Mouse (Mus musculus): ENCODE data around the gene Nectin1. TPM values are rescaled to one million over a fixed set of nuclear protein-coding genes. Genes with fewer than 3 reads are reported as not detected.

The Nectin1 gene
- polyA plus RNA-seq, 1 experiment from 2014 or later, result 13.2 TPM

GRCm38 (mm10) chr9:43780883-43781282 lies 37.1 kb downstream of the Nectin1 start:
- Histone ChIP-seq H3K4me1 (ENCODE audit: control insufficient read depth, insufficient read depth, low read length) (peaks cover 13% of the 10 kb centered on the region; the same call in 1 of the 2 replicates), H3K27ac (ENCODE audit: low read length) (no peak overlapping the region), H3K4me3 (ENCODE audit: low read depth, low read length) (no peak overlapping the region), H3K9ac (ENCODE audit: low read depth, low read length) (no peak overlapping the region; the same call in 1 of the 2 replicates), H3K36me3 (ENCODE audit: control insufficient read depth, insufficient read depth, low read length) (no peaks in the 10 kb centered on the region), H3K27me3 (ENCODE audit: control insufficient read depth, insufficient read depth, low read depth, low read length) (no peaks in the 10 kb centered on the region), H3K4me2 (ENCODE audit: low read length) (no peak overlapping the region), H3K9me3 (replicated peaks; ENCODE audit: control insufficient read depth, low read length, poor library complexity, severe bottlenecking) (no peaks in the 10 kb centered on the region)
- ATAC-seq, result no peak
- 34% methylated on average over 8 of the region's 8 CpGs for WGBS

- H3K4me3 ChIP-seq (ENCODE audit: low read depth, low read length), result no peak overlapping the region
- WGBS, result 79% methylated on average over 5 of the region's 5 CpGs
- H3K9me3 ChIP-seq (replicated peaks; ENCODE audit: control insufficient read depth, low read length, poor library complexity, severe bottlenecking), result no peaks in the 10 kb centered on the region
- peaks cover 13% of the 10 kb centered on the region for H3K4me1 ChIP-seq (ENCODE audit: control insufficient read depth, insufficient read depth, low read length)
- no peaks in the 10 kb centered on the region for H3K27me3 ChIP-seq (ENCODE audit: control insufficient read depth, insufficient read depth, low read depth, low read length)
- no peak overlapping the region for H3K9ac ChIP-seq (ENCODE audit: low read depth, low read length)
- no peak overlapping the region for H3K27ac ChIP-seq (ENCODE audit: low read length)
- ATAC-seq, result no peak
- H3K36me3 ChIP-seq (ENCODE audit: control insufficient read depth, insufficient read depth, low read length), result no peaks in the 10 kb centered on the region
- H3K4me2 ChIP-seq (ENCODE audit: low read length), result no peak overlapping the region
These were observed 38.6 kb downstream of the Nectin1 start for GRCm38 (mm10) chr9:43782401-43782800.

GRCm38 (mm10) chr9:43783959-43784358 lies 40.2 kb downstream of the Nectin1 start:
- Histone ChIP-seq H3K9me3 (replicated peaks; ENCODE audit: control insufficient read depth, low read length, poor library complexity, severe bottlenecking) (no peaks in the 10 kb centered on the region), H3K4me3 (ENCODE audit: low read depth, low read length) (no peak overlapping the region), H3K27ac (ENCODE audit: low read length) (no peak overlapping the region), H3K4me2 (ENCODE audit: low read length) (no peak overlapping the region), H3K27me3 (ENCODE audit: control insufficient read depth, insufficient read depth, low read depth, low read length) (no peaks in the 10 kb centered on the region), H3K4me1 (ENCODE audit: control insufficient read depth, insufficient read depth, low read length) (peaks cover 15% of the 10 kb centered on the region), H3K36me3 (ENCODE audit: control insufficient read depth, insufficient read depth, low read length) (no peaks in the 10 kb centered on the region), H3K9ac (ENCODE audit: low read depth, low read length) (no peak overlapping the region)
- ATAC-seq, result no peak
- WGBS, result 69% methylated on average over 3 of the region's 3 CpGs

- no peaks in the 10 kb centered on the region for H3K9me3 ChIP-seq (replicated peaks; ENCODE audit: control insufficient read depth, low read length, poor library complexity, severe bottlenecking)
- no peak overlapping the region for H3K27ac ChIP-seq (ENCODE audit: low read length)
- H3K27me3 ChIP-seq (ENCODE audit: control insufficient read depth, insufficient read depth, low read depth, low read length), result no peaks in the 10 kb centered on the region
- H3K36me3 ChIP-seq (ENCODE audit: control insufficient read depth, insufficient read depth, low read length), result no peaks in the 10 kb centered on the region
- no peak overlapping the region for H3K9ac ChIP-seq (ENCODE audit: low read depth, low read length)
- H3K4me3 ChIP-seq (ENCODE audit: low read depth, low read length), result no peak overlapping the region
- peaks cover 15% of the 10 kb centered on the region for H3K4me1 ChIP-seq (ENCODE audit: control insufficient read depth, insufficient read depth, low read length)
- no peak for ATAC-seq
- 66% methylated on average over 13 of the region's 13 CpGs for WGBS
- H3K4me2 ChIP-seq (ENCODE audit: low read length), result no peak overlapping the region
These were observed 41.1 kb downstream of the Nectin1 start for GRCm38 (mm10) chr9:43784841-43785240.

- H3K9ac ChIP-seq (ENCODE audit: low read depth, low read length), result no peak overlapping the region
- H3K27ac ChIP-seq (ENCODE audit: low read length), result no peak overlapping the region
- H3K4me2 ChIP-seq (ENCODE audit: low read length), result no peak overlapping the region
- H3K36me3 ChIP-seq (ENCODE audit: control insufficient read depth, insufficient read depth, low read length), result 0 out of 2 replicates have a peak, but pooled peaks cover 3% of the 10 kb centered on the region
- no peaks in the 10 kb centered on the region for H3K27me3 ChIP-seq (ENCODE audit: control insufficient read depth, insufficient read depth, low read depth, low read length)
- no peaks in the 10 kb centered on the region for H3K9me3 ChIP-seq (replicated peaks; ENCODE audit: control insufficient read depth, low read length, poor library complexity, severe bottlenecking)
- H3K4me1 ChIP-seq (ENCODE audit: control insufficient read depth, insufficient read depth, low read length), result peaks cover 12% of the 10 kb centered on the region
- ATAC-seq, result no peak
- H3K4me3 ChIP-seq (ENCODE audit: low read depth, low read length), result no peak overlapping the region
- WGBS, result 69% methylated on average over 4 of the region's 4 CpGs
These were observed 43.8 kb downstream of the Nectin1 start for GRCm38 (mm10) chr9:43787591-43787990.

GRCm38 (mm10) chr9:43792681-43793080 lies 48.9 kb downstream of the Nectin1 start:
- H3K9ac ChIP-seq (ENCODE audit: low read depth, low read length), result no peak overlapping the region
- 75% methylated on average over 9 of the region's 9 CpGs for WGBS
- no peak for ATAC-seq
- H3K36me3 ChIP-seq (ENCODE audit: control insufficient read depth, insufficient read depth, low read length), result peaks cover 20% of the 10 kb centered on the region; the same call in 1 of the 2 replicates
- no peak overlapping the region for H3K4me2 ChIP-seq (ENCODE audit: low read length)
- H3K4me1 ChIP-seq (ENCODE audit: control insufficient read depth, insufficient read depth, low read length), result 0 out of 2 replicates have a peak, but pooled peaks cover 3% of the 10 kb centered on the region
- no peaks in the 10 kb centered on the region for H3K9me3 ChIP-seq (replicated peaks; ENCODE audit: control insufficient read depth, low read length, poor library complexity, severe bottlenecking)
- no peaks in the 10 kb centered on the region for H3K27me3 ChIP-seq (ENCODE audit: control insufficient read depth, insufficient read depth, low read depth, low read length)
- H3K4me3 ChIP-seq (ENCODE audit: low read depth, low read length), result no peak overlapping the region
- no peak overlapping the region for H3K27ac ChIP-seq (ENCODE audit: low read length)

GRCm38 (mm10) chr9:43793411-43793810 lies 49.6 kb downstream of the Nectin1 start:
- no peak overlapping the region for H3K4me2 ChIP-seq (ENCODE audit: low read length)
- H3K9me3 ChIP-seq (replicated peaks; ENCODE audit: control insufficient read depth, low read length, poor library complexity, severe bottlenecking), result no peaks in the 10 kb centered on the region
- H3K4me1 ChIP-seq (ENCODE audit: control insufficient read depth, insufficient read depth, low read length), result 0 out of 2 replicates have a peak, but pooled peaks cover 2% of the 10 kb centered on the region
- no peaks in the 10 kb centered on the region for H3K27me3 ChIP-seq (ENCODE audit: control insufficient read depth, insufficient read depth, low read depth, low read length)
- H3K4me3 ChIP-seq (ENCODE audit: low read depth, low read length), result no peak overlapping the region
- no peak for ATAC-seq
- no peak overlapping the region for H3K27ac ChIP-seq (ENCODE audit: low read length)
- peaks cover 20% of the 10 kb centered on the region; the same call in 1 of the 2 replicates for H3K36me3 ChIP-seq (ENCODE audit: control insufficient read depth, insufficient read depth, low read length)
- 83% methylated on average over 3 of the region's 3 CpGs for WGBS
- no peak overlapping the region for H3K9ac ChIP-seq (ENCODE audit: low read depth, low read length)

- Histone ChIP-seq H3K4me2 (ENCODE audit: low read length) (no peak overlapping the region), H3K4me1 (ENCODE audit: control insufficient read depth, insufficient read depth, low read length) (no peaks in the 10 kb centered on the region), H3K9ac (ENCODE audit: low read depth, low read length) (no peak overlapping the region), H3K4me3 (ENCODE audit: low read depth, low read length) (no peak overlapping the region), H3K27me3 (ENCODE audit: control insufficient read depth, insufficient read depth, low read depth, low read length) (no peaks in the 10 kb centered on the region), H3K36me3 (ENCODE audit: control insufficient read depth, insufficient read depth, low read length) (peaks cover 23% of the 10 kb centered on the region; the same call in 1 of the 2 replicates), H3K27ac (ENCODE audit: low read length) (no peak overlapping the region), H3K9me3 (replicated peaks; ENCODE audit: control insufficient read depth, low read length, poor library complexity, severe bottlenecking) (no peaks in the 10 kb centered on the region)
- 85% methylated on average over 3 of the region's 3 CpGs for WGBS
- ATAC-seq, result no peak
These were observed 52.2 kb downstream of the Nectin1 start for GRCm38 (mm10) chr9:43796031-43796430.

- no peaks in the 10 kb centered on the region for H3K9me3 ChIP-seq (replicated peaks; ENCODE audit: control insufficient read depth, low read length, poor library complexity, severe bottlenecking)
- H3K36me3 ChIP-seq (ENCODE audit: control insufficient read depth, insufficient read depth, low read length), result peaks cover 23% of the 10 kb centered on the region; the same call in 1 of the 2 replicates
- no peak overlapping the region for H3K4me3 ChIP-seq (ENCODE audit: low read depth, low read length)
- 87% methylated on average over 11 of the region's 11 CpGs for WGBS
- no peak overlapping the region for H3K9ac ChIP-seq (ENCODE audit: low read depth, low read length)
- H3K4me2 ChIP-seq (ENCODE audit: low read length), result no peak overlapping the region
- ATAC-seq, result no peak
- H3K4me1 ChIP-seq (ENCODE audit: control insufficient read depth, insufficient read depth, low read length), result no peaks in the 10 kb centered on the region
- H3K27ac ChIP-seq (ENCODE audit: low read length), result no peak overlapping the region
- H3K27me3 ChIP-seq (ENCODE audit: control insufficient read depth, insufficient read depth, low read depth, low read length), result no peaks in the 10 kb centered on the region
These were observed 53.3 kb downstream of the Nectin1 start for GRCm38 (mm10) chr9:43796841-43797740.
